Mouse (Mus musculus) forelimb bud, embryonic 11.5 days (tissue): ENCODE results near the gene Atl1.

Source experiments
- DNase-seq: peaks from one replicate; pipeline ENCODE4 v3.0.0-alpha.2; 2012; ENCODE audit warnings: low read depth, low spot score

Atl1 gene

DNA sequence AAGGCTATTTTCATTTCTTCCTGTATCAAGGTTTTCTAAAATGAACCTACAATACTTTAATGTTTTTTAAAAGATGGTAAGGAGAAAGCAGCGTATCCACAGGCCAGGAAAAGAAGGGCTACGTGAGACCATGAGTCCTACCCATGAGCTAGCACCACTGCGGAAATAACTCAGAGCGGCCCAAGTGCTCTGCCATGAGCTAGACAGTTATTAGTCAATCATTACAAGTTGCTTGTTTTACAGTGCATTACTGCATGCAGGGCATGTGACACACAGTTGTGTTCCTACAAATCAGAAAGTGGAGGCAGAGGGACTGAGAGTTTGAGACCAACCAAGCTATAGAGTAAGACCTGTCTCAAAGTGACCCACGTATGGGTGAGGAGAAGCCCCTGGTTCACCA, 8.4 kb upstream of the Atl1 start:
- no peak for DNase-seq

DNA sequence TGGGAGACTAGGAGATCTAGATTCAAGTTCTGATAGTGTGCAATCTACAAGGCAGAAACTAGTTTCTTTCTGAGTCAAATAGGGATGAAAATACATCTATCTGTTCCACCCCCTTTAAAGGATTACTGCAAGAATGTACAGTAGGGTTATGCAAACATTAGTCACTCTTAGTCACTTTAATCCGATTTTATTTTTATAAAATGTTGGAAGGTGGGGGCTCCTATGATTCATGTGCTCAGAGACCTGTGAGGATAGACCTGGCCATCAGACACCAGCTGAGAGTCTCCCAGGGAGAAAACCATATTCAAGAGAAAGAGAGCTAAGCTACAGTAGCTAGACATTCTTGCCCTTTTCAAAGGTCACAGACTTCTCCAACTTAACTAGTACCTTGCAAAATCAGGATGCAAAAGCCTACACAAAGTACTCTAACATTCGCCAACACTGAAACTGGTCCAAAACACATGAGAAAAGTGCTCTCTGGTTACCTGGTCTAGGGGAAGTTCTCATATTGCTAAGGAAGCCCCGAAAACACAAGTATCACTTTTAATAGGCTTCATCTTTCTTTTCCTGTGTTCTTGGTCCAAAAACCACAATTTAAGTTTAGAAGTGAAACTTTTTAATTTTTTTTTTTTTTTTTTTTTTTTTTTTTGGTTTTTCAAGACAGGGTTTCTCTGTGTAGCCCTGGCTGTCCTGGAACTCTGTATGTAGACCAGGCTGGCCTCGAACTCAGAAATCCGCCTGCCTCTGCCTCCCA, 7.1 kb upstream of the Atl1 start:
- no peak for DNase-seq

DNA sequence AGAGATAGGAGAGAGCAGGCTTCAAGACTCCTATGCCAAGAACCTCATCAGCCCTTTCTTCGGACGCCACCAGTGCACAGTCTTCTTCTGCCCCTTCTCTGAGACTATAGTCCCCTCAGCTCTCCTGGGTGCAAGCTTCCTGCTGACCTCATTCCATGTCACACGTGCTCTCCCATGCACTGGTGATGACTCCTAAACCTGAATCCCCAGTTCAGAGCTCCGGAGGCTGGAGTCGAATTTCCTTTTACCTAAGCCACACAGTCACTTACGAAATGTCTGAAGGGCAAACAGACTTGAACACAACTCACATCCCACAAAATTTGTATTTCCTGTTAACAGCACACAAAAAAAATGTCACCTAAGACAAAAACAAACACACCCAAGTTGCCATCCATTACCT, 4.6 kb upstream of the Atl1 start:
- no peak for DNase-seq

DNA sequence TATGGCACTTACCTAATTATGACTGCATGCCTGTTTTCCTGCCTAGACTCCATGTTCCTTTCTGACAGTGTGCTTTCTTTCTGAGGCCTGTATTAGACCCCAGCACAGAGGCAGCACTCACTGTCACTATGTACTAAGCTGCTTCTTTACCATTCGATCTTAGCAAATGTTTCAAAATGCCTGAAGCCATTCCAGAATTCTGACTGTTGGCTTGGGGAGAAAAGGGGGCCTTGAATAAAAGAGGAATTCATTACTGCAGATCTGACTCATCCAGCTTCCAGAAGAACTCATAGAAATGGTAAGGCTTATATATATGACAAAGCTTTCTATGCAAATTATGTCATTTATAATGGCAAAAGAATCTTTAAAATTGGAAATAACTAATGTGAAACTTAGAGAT, 4.1 kb upstream of the Atl1 start:
- no peak for DNase-seq

DNA sequence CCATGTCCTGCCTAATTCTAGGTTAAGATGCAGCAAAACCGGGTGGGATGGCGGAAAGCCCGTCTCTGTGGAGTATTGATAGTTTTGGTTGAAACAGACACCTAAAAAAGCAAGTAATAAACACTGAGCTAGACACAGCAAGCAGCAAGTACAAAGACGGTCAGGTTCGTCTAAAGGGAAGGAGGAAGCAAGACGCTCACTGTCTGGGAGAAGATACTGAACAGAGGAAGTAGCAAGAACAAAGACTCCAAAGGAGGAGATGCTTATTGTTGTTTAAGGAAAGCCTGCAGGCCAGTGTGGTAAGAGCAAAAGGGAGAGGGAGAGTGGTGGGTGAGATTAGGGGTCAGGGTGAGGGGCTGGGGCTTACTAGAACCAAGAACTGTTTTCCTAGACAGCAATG, 2.4 kb upstream of the Atl1 start:
- DNase-seq: no peak

DNA sequence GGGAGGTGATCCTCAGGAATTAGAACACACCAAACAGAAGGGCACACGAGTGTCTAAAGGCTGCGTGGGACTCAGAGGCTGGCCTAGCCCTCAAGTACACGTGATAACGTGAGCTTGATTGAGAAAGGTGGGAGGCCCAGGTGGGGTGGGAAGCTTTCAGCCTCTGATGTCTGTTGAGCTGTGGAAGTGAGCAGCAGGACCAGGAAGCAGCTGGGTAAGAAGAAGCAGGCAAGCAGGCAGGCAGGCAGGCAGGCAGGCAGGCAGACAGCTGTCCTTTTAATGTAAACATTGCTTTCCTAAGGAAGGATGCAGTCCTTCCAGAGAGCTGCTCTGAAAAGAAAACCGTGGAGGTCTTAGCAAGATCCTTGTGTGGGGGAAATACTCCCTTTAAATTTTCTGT, 1.9 kb upstream of the Atl1 start:
- DNase-seq: no peak

DNA sequence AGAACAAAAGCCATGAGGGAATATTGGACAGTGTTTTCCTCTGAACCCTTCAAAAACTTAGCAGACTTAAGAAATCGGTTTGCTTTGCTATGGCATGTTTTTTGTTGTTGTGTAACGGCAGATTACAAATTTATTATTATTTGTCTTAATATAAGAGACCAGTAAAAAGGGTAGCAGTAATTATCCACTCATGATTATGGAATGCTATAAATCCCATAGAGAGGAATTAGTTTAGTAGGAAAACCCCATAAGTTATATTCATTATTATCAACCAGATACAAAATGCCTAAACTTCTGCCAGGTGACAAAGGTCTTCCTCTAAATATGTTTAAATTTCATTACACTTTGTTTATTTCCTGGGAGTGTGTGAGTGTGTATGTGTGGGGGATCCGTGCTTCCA, 693 bp upstream of the Atl1 start:
- no peak for DNase-seq

DNA sequence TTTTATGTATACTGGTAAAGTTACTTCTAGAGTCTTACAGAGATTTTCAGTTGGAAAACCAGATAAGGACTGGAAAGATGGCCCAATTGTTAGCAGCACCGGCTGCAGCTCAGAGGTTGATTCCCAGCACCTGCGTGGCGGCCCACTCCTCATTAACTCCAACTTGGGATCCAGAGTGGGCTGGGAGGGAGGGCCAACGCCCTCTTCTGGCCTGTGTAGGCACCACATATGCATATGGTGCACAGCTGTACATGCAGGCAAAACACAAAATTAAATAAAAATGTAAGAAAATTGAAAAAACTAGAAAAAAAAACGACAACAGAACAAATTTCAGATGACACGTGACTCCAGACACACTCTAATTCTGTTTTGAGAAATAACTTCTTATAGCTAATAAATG, 1.5 kb downstream of the Atl1 start:
- no peak for DNase-seq

DNA sequence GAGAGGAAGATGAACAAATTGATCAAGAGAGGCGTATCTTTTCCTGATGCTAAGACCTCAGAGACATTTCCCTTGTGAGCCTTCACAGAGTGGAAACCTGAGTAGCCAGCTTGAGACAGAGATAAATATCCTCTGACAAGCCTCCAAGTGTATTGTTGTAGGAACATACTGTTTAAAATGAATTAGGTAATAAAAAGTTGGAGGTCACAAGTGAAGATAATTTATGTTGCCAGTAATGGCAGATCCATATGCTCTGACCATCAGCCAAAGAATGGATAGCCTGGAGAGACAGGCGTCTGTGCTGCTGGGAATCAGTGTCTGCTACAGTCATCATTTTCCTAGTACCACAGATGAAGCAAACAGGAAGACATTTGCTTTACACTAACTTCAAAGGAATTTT, 2.6 kb downstream of the Atl1 start:
- DNase-seq: no peak

DNA sequence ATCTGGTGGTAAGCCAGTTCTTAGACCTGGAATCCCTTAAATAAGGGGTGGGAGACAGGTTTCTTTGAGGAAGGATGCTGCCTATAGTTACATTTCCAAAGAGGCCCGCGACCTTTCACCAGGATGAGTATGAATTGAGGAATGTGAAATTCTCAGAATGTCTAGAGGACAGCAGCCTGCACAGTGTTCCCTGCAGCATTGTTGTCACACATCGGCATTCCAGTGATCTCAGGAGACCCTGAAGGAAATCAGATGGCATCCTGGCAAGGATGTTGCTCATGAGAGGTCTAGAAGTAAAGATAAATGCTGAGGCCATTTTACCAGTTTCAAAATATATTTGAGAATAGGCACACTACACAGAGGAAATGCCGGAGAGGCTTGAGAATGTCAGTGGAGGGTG, 5.7 kb downstream of the Atl1 start:
- DNase-seq: no peak

DNA sequence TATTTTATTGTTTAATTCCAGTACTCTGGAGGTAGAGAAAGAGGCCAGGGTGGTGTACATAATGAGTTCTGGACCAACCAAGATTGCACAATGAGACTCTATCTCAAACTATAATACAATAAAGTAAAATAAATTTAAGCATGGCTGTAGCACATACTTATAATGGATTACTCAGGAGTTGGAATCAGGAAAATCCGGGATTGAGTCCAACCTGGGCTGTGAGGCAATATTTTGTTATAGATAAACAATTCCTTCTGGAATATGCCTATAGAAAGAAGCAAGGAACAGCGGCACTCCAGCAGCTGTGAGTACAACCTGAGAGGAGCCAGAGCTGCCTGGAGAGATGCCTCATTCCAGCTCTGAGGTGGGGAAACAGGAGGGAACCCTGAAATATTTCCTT, 12.6 kb downstream of the Atl1 start:
- no peak for DNase-seq

DNA sequence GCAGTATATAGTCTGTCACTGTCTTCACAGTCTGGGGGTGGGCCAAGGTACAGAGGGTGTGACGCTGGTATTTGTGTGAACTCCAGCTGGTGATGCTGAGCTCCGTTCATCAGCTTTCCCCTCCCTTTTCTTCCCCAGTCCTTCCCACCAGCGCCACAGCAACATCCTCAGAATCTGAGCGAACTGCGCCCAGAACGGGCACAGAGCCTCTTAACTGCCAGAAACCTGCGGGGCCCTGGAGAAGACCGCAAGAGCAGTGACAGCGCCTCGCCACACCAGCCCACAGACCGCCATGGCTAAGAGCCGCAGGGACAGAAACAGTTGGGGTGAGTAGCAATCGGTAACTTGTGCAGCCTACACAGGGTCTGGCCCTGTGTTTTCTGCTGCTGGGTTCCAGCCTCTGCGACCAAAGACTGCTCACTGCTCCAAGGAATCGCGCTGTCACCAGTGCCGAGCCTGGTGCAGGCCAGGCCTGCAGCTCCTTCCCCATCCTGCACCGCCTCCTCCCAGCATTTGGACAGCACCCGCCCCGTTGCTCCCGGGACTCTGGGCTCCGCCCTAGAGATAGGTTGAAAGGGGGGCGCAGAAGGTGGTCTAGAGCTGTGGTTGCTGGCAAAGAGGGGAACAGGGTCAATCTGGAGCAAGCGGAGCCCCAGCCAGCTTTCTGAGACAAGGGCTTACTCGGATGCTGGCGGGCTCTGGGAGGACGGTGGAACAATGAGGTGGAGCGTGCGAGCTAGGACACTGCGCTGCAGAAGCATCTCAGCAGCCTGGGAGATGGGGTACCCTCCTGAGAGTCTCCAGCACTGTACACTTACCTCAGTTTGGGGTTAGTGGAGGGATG, 15.5 kb downstream of the Atl1 start:
- peak; percentile 62 for DNase-seq

DNA sequence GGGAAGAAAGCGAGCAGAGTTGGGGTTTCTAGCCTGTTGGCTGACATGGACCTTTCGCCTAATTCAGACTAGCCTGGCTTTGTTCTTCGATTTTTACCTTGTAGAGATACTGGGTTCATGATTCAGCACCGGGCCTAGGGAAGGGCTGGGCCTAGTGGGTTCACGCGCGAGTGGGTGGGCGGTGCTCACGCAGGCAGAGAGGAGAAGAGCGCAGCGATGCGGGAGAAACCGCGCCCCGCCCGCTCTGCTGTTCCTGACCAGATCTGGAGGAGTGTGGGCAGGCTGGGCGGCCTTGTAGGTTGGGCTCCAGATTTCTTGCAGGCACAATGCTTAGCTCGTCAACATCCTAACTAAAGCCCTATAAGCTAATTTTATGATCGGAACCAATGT, 16.1 kb downstream of the Atl1 start:
- DNase-seq: no peak

DNA sequence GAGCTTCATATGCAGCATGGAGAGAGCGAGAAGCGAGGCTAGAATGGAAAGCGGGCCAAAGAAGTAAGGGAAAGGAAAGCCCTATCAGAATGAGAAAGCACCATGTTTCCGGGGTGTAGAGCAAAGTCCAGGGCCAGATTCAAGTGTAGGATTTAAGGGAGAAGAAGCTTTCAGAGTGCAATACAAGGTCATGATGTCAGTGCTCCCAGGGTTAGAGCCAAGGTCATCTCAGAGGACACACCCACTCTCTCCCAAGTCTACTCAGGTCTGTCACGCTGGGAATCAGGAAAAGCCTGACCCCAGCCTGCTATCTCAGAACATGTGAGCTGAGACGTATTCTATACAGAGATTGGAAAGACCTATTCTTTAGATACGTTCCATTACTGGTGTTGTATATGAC, 19.5 kb downstream of the Atl1 start:
- DNase-seq: no peak

DNA sequence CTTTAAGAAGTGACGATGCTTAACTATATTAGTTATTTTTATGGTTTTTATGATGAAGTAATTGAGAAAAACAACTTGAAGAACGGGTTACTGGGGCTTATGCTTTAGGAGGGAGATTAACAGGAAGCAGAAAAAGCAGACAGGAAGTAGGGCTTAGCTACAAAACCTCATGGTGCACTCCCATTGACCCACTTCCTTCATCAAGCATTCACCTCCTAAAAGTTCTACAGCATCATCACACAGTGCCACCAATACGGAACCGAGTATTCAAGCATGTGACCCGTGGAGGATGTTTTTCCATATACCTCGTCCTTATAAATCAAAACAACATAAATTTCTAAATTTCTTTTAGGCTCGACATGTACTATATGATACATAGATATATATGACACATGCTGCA, 20.3 kb downstream of the Atl1 start:
- no peak for DNase-seq

DNA sequence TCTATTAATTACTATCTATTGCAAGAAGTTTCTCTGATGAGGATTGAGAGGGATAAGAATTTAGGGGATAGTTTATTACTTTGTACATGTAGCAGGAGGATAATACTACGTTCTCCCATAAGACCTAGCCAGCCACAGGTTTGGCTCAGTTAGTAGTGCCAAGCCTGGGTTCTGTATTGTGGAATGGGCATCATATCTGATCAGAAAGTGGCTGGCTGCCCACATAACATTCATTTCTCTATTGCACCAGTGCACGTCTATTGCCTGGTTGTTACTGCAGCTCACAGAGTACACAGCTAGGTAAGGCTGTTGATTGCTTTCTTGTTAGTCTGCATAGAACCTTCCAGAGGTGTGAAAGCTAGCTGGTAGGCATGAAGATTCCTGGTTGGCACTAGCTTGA, 25.5 kb downstream of the Atl1 start:
- DNase-seq: no peak

DNA sequence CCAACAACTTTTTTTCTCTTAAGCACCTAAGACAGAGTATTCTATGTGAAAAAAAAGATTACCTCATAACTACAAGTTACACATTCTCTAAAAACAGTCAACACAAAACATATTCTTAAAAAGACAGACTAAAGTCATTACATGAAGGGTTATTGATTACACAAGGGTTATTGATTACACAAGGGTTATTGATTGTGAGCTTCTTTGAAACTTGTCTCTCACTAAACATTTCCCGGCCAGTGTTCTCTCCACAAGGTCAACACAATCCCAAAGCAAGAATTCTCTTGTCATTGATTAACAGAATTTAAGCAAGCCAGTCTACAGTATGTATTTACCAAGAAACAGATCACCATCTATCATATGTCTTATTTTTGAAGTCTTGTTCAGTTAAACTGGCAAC, 29.7 kb downstream of the Atl1 start:
- no peak for DNase-seq

DNA sequence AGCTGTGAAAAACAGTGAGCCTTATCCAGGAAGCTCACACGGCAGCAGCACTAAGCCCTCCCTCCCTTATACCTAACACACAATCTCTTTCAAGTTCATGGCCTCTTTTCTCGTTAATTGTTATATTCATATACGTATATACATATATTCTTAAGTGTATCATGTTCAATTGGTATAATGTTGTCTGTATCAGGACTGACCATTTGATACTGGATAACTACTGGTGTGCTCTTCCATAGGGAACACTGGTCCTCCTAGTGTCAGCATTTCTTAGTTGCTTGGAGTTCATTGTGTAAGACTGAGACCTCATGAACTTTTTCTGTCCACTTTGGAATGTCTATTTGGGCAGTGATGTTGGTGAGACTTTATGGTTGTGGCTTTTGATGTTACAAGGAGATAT, 30.7 kb downstream of the Atl1 start:
- DNase-seq: no peak

DNA sequence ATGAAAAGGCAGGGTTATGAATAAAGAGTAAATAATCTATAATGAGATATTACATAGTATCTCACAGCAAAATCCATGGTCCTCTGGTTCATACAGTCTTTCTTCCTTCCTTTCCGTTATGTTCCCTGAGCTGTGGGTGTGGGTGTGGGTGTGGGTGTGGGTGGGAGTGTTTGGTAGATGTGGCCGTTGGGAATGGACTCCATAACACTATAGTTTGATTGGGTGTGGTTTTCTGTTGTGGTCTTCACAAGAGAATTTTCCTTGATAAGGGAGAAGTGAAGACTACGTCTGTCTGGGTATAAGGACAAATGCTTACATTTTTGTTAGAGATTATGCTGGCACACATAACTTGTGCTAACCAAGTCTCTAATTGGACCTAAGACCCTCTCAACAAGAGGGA, 31.2 kb downstream of the Atl1 start:
- no peak for DNase-seq

DNA sequence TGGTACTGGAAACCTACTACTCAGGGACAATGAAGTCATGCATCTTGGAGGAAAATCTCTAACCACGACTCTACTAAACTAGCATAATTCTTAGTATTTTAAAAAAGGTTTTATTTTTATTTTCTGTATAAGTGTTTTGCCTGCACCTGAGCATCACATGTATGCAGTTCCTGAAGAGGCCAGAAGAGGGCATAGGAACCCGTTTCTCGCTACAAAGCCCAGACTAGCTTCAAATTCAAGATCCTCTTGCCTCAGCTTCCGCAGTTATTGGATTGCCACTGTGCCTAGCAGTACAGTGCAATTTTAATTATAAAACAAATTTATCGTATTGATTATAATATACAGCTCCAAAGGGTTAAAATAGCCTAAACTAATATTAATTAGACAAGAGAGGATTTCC, 31.6 kb downstream of the Atl1 start:
- DNase-seq: peak; percentile 59

DNA sequence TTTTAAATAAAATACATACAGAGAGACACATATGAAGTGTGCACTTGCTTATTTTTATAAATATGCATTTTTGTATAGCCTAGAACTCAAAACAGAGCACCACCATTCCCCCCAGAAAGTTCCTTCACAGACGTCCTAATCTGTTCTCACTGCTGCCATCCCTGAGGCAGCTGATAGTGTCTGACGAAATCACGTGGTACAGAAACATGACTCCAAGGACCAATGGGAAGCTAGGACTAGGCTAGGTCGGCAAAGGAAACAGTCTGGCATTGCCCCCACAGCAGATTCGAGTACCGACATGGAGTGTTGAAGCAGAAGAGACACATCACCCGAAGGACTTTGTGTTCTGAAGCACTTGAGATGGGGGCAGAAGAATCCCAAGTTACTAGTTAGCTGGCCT, 34.3 kb downstream of the Atl1 start:
- no peak for DNase-seq

DNA sequence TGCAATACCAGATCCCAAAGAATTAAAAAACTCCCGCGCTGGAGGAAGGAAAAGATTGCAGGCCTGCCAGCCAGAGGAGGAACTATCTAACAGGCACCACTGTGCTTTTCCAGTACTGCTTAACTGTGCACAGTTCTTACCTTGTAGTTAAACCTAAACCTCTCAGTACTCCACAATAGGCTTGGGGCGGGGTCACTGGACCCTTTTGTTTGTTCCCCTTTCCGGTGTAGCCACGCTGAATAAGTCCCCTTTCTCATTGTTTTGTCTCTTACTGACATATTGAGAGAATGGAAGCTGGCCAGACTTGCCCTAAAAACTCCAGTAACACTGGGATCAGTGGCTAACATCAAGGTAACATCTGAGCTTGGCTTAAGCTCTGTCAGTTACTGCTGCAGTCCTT, 45.3 kb downstream of the Atl1 start:
- no peak for DNase-seq

DNA sequence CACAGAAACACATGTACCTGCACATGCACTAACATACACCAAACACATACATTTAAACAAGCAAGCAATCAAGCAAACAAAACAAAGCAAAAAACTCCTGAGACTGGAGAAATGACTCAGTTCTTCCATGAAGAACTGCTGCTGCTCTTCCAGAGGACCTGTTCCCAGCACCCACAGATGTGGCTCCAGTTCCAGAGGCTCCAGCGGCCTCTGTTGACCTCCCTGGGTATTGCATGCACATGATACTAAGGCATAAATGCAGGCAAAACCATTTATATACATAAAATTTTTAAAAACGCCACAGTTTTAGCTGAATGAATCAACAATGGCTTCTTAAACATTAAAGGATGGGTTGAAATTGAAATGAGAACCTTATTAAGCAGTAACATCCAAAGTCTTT, 46.9 kb downstream of the Atl1 start:
- DNase-seq: no peak
